Mouse (Mus musculus) stomach, embryonic 15.5 days (tissue): ENCODE data around the gene Aen. TPM values are rescaled to one million over a fixed set of nuclear protein-coding genes. Genes with fewer than 3 reads are reported as not detected.

ENCODE experiments used
- ATAC-seq: fragments of 200-750 bp; cut with Nextera tagmentation; 2 replicates; pipeline ENCODE4 v1.8.0; 2017; ENCODE audit warnings: low read depth, moderate number of reproducible peaks, moderate TSS enrichment; ENCODE audit not compliant: insufficient read depth, low FRiP score
- H3K27ac ChIP-seq: fragments of 300-500 bp; sonication (generic); 2 replicates; pipeline ENCODE4 v1.5.1; 2015; ENCODE audit warnings: mild to moderate bottlenecking, inconsistent platforms
- H3K27me3 ChIP-seq: fragments of 300-500 bp; sonication (generic); replicated peaks from 2 replicates; pipeline ENCODE4 v1.6.1; 2015; ENCODE audit warnings: inconsistent platforms
- H3K36me3 ChIP-seq: fragments of 300-500 bp; sonication (generic); 2 replicates; pipeline ENCODE4 v1.6.1; 2015; ENCODE audit warnings: inconsistent platforms
- H3K4me1 ChIP-seq: fragments of 300-500 bp; sonication (generic); 2 replicates; pipeline ENCODE4 v1.6.1; 2015; ENCODE audit warnings: inconsistent platforms
- H3K4me2 ChIP-seq: fragments of 300-500 bp; sonication (generic); 2 replicates; pipeline ENCODE4 v1.6.1; 2015; ENCODE audit warnings: mild to moderate bottlenecking, inconsistent platforms
- H3K4me3 ChIP-seq: fragments of 300-500 bp; sonication (generic); replicated peaks from 2 replicates; pipeline ENCODE4 v1.5.1; 2015; ENCODE audit warnings: inconsistent platforms
- H3K9ac ChIP-seq: fragments of 300-500 bp; sonication (generic); 2 replicates; pipeline ENCODE4 v1.6.1; 2015; ENCODE audit warnings: inconsistent platforms
- H3K9me3 ChIP-seq: fragments of 300-500 bp; sonication (generic); 2 replicates; pipeline ENCODE4 v1.6.1; 2016; ENCODE audit warnings: inconsistent platforms
- WGBS: fragments of 180-500 bp; shearing (Covaris S2); methylation state at CpG from one replicate; pipeline ENCODE4 v1.1.7; 2015; 5-methylcytosine and 5-hydroxymethylcytosine counted together
- microRNA-seq: library from miRNA; unstranded; fragments of <30 nt; microRNA quantifications from one replicate; pipeline ENCODE4, GENCODE M21; 2016
- polyA plus RNA-seq: library from polyadenylated mRNA; unstranded; fragments of >200 nt; fragmentation: Nextera tagmentation; extraction: Ambion mirVana; gene quantifications from 2 replicates; pipeline ENCODE4 v1.2.1, GENCODE M21; 2015

Aen gene
- polyA plus RNA-seq, 1 experiment from 2014 or later = 37.9 TPM

DNA sequence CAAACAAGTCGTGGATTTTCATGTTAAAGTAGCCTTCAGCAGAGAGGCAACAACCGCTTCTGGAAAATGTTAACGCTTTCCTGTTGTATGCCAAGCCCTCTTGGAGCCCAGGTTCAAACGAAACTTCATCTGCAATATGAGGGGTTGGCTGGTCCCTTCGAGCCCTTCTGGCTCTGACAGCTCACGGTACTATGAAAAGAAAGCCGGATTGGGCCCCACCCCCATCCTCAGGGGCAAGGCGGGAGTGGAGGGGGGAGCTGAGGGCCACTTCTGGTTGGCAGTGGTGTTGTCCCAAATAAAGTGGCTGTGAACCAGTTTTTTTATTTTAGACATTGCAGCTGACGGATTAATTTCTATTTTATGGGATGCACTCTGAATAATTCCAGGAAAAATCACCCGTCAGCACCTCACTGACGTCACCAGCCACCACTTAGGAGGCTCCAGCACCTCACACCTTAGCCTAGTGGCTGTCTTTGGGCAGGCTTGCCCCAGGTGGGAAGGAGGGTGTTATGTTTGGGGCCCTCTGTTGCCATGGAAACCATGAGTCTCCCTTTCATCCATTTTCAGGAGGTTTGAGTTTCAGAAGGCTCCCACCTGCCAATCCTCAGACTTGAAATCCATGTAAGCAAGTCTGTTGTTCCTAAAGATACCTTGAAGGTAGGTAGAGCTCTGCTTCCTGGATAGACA is 58.4 kb downstream of the Aen start:
- WGBS = 23% methylated on average over 11 of the region's 11 CpGs
- H3K4me3 ChIP-seq = no peak overlapping the region
- H3K4me1 ChIP-seq = no peaks in the 10 kb centered on the region
- no peak for ATAC-seq
- no peaks in the 10 kb centered on the region for H3K36me3 ChIP-seq
- no peaks in the 10 kb centered on the region for H3K27me3 ChIP-seq
- H3K27ac ChIP-seq = no peak overlapping the region
- no peaks in the 10 kb centered on the region for H3K9me3 ChIP-seq
- H3K4me2 ChIP-seq = peak overlapping the region; percentile 29; the same call in 1 of the 2 replicates
- H3K9ac ChIP-seq = no peak overlapping the region

- H3K27me3 ChIP-seq = no peaks in the 10 kb centered on the region
- H3K9me3 ChIP-seq = no peaks in the 10 kb centered on the region
- H3K36me3 ChIP-seq = no peaks in the 10 kb centered on the region
- no peak for ATAC-seq
- H3K4me1 ChIP-seq = no peaks in the 10 kb centered on the region
- H3K27ac ChIP-seq = no peak overlapping the region
- H3K9ac ChIP-seq = no peak overlapping the region
- H3K4me3 ChIP-seq = no peak overlapping the region
- 66% methylated on average over 6 of the region's 6 CpGs for WGBS
- no peak overlapping the region for H3K4me2 ChIP-seq
Observed at GRCm38 (mm10) chr7:78954619-78955018, 59.0 kb downstream of the Aen start.

GRCm38 (mm10) chr7:78955086-78955485 is 59.4 kb downstream of the Aen start:
- Histone ChIP-seq H3K9me3 (no peaks in the 10 kb centered on the region), H3K4me1 (no peaks in the 10 kb centered on the region), H3K27ac (no peak overlapping the region), H3K36me3 (no peaks in the 10 kb centered on the region), H3K9ac (no peak overlapping the region), H3K27me3 (no peaks in the 10 kb centered on the region), H3K4me3 (no peak overlapping the region), H3K4me2 (no peak overlapping the region)
- no peak for ATAC-seq
- 81% methylated on average over 6 of the region's 6 CpGs for WGBS

- no peak for ATAC-seq
- 68% methylated on average over 6 of the region's 6 CpGs for WGBS
- no peaks in the 10 kb centered on the region for H3K9me3 ChIP-seq
- no peak overlapping the region for H3K4me3 ChIP-seq
- H3K27me3 ChIP-seq = no peaks in the 10 kb centered on the region
- no peak overlapping the region for H3K9ac ChIP-seq
- H3K4me1 ChIP-seq = no peaks in the 10 kb centered on the region
- no peak overlapping the region for H3K27ac ChIP-seq
- H3K36me3 ChIP-seq = no peaks in the 10 kb centered on the region
- H3K4me2 ChIP-seq = no peak overlapping the region
Observed at GRCm38 (mm10) chr7:78958499-78959073, 62.9 kb downstream of the Aen start.

Small RNA genes lying within 50 kb of the gene (microRNA-seq; reads per million reads assigned to microRNA genes)
- gene Mir7-2 = 66.6 reads per million, percentile 45 among the genes with 10 or more reads in this experiment

Other genes starting within 250 kb of the Aen start
- 3.0 and 3.3 TPM in 2 replicates for gene Ntrk3, start 157.8 kb upstream of the Aen start, polyA plus RNA-seq
- 62.2 and 65.3 TPM in 2 replicates for gene Mrps11, start 112.7 kb upstream of the Aen start, polyA plus RNA-seq
- 64.8 and 69.5 TPM in 2 replicates for gene Mrpl46, start 112.3 kb upstream of the Aen start, polyA plus RNA-seq
- 15.6 and 18.0 TPM in 2 replicates for gene Det1, start 48.6 kb upstream of the Aen start, polyA plus RNA-seq
- gene Isg20, start 17.6 kb downstream of the Aen start, polyA plus RNA-seq = 16.8 and 21.9 TPM in 2 replicates
- 0.82 and 1.5 TPM in 2 replicates for gene Acan, start 157.6 kb downstream of the Aen start, polyA plus RNA-seq
- gene Hapln3, start 235.2 kb downstream of the Aen start, polyA plus RNA-seq = 2.3 and 2.7 TPM in 2 replicates